Mouse (Mus musculus) forelimb bud, embryonic 11.5 days (tissue): ENCODE data around the gene Zfp62.

Source experiments
- DNase-seq: peaks from one replicate; pipeline ENCODE4 v3.0.0-alpha.2; 2012; ENCODE audit warnings: low read depth, low spot score

Zfp62 gene

DNA sequence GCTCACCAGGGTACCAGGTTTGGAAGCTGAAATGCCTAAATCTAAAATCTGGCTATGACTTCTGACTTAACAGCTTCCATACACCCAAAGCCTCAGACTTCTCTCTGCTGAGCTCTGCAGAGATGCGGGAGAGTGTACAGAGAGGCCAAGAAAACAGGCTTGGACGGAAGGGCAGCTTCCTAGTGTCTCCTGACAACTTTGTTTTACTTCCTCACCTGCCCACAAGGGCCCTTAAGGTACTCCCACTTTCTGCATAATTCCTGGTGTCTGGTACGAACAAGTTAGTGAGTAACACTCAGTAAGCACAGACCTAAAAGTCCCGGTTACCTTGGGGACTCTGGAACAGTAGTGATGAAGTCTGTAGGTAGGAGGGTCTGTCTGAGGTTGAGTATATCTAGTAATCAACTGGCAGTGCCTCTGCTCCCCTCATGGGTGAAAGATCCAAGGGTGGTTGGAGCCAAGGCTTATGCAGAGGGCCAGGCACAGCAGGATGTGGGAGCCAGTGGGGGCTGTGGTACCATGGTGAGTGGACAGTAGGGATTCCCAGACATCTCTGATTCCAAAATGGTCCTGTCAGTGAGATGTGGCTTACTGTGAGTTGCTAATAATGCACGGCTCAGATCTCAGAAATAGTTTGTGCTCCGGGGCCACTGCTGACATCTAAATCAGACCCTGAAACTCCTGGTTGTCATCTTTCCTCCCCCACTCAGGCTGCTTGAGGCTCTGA lies 46.0 kb downstream of the Zfp62 start:
- no peak for DNase-seq

- no peak for DNase-seq
Observed at GRCm38 (mm10) chr11:49249811-49250421, 46.8 kb downstream of the Zfp62 start.

GRCm38 (mm10) chr11:49250422-49251379 lies 47.6 kb downstream of the Zfp62 start:
- peak; percentile 72 for DNase-seq

- DNase-seq = no peak
Observed at GRCm38 (mm10) chr11:49251380-49251761, 48.3 kb downstream of the Zfp62 start.

- DNase-seq = no peak
Observed at GRCm38 (mm10) chr11:49252048-49252447, 49.0 kb downstream of the Zfp62 start.

- no peak for DNase-seq
Observed at GRCm38 (mm10) chr11:49253035-49253434, 49.9 kb downstream of the Zfp62 start.

- DNase-seq = no peak
Observed at GRCm38 (mm10) chr11:49259296-49259695, 56.2 kb downstream of the Zfp62 start.

GRCm38 (mm10) chr11:49259829-49260228 lies 56.7 kb downstream of the Zfp62 start:
- no peak for DNase-seq

GRCm38 (mm10) chr11:49260598-49261312 lies 57.7 kb downstream of the Zfp62 start:
- DNase-seq = no peak

DNA sequence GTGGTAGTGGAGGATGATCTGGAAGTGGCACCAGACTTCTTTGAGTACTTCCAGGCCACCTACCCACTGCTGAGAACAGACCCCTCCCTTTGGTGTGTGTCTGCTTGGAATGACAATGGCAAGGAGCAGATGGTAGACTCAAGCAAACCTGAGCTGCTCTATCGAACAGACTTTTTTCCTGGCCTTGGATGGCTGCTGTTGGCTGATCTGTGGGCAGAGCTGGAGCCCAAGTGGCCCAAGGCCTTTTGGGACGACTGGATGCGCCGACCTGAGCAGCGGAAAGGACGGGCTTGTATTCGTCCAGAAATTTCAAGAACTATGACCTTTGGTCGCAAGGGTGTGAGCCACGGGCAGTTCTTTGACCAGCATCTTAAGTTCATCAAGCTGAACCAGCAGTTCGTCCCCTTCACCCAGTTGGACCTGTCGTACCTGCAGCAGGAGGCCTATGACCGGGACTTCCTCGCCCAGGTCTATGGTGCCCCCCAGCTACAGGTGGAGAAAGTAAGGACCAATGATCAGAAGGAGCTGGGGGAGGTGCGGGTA lies 58.3 kb downstream of the Zfp62 start:
- no peak for DNase-seq

DNA sequence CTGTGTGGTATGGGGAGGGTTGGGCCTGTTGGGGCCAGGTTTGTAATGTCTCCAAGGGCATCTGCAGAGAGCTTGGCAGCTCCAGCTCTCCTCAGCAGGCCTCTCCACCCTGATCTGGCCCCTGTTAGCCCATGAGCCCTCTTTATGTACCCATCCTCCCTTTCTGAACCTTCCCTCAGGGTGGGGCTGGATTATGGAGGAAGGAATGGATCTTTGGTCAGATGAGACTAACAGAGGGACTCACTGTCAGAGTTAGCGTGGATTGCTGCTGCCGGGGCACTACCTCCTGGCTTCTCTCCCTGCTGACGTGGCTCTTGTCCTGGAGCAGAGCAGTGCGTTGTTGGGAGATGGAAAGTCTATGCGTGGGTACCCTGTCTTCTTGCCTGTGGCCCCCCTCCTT lies 59.2 kb downstream of the Zfp62 start:
- no peak for DNase-seq

- DNase-seq = no peak
Observed at GRCm38 (mm10) chr11:49263149-49263548, 60.1 kb downstream of the Zfp62 start.

DNA sequence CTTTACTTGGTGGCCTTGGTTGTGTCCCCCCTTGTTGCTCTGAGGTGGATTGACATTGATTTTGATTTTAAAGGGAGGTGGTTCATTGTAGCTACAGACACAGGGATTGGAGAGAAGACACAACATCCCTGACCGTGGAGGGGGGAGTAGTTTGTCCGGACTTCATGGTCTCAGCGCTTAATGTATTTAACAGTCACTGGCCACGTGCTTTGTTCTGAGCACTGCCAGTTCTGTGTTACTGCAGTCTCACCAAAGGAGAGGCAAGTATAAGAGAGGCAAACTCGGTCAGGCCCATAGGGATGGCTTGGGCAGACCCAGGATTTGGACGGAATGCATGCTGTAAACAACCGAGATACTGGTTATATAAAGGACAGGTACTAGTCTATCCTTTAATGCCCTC lies 61.0 kb downstream of the Zfp62 start:
- DNase-seq = no peak

- no peak for DNase-seq
Observed at GRCm38 (mm10) chr11:49264622-49265021, 61.5 kb downstream of the Zfp62 start.

DNA sequence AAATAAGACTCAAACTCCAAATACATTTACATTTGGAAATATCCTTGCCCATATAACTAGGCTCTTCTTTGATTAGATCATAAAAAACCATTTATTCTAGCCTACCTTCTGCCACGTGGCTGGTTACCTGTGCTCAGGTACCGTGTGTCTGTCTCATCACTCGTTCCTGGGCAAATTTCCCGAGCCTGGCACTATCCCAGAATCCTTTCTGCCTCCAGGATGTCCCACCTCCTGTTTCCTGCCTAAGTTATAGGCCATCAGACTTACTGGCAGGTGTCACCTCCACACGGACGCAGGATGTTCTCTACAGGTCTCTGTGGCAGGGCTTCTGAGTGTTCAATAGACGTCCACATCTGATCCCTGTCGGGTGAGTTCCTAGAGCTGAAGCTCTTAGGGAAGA lies 62.0 kb downstream of the Zfp62 start:
- DNase-seq = no peak

GRCm38 (mm10) chr11:49266671-49267070 lies 63.6 kb downstream of the Zfp62 start:
- DNase-seq = no peak

GRCm38 (mm10) chr11:49267316-49267715 lies 64.2 kb downstream of the Zfp62 start:
- DNase-seq = no peak

- DNase-seq = no peak
Observed at GRCm38 (mm10) chr11:49267970-49268579, 65.0 kb downstream of the Zfp62 start.
